8 mouse cellular contexts compared by ENCODE assay signal in the genomic region with DNA sequence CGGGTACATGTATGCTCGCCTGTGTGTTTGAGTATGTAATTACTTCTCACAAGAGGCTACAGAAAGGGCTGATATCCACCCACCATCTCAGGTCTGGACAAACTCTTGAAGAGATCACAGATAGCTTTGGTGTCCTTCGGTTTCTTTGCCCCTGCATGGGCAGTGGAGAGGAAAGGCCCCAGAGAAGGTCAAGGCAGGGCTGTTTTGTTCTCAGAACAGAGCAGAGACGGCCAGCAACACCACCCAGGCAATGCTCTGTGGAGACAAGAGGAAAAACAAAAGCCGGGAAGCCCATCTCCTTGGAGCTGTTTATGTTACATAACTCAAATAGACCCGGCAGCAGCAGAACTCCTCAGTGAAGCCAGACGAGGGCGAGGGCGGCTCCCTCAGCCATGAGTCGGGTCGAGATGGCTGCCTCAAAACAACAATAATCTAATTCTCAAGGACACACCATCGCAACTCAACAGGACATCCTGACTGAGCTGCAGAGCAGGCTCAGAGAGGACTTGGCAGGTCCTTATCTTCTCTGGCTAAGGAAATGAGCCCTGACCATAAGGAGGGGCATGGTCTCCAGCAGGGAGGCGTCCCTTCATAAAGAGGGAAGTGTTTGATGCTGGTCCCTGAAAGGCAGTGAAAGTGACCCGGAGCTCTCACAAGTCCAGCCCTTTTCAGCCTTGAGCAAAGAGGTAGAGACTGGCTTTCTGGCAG. TPM values are rescaled to one million over a fixed set of nuclear protein-coding genes. Genes with fewer than 3 reads are reported as not detected.
DNase-seq lines count a peak whose midpoint lies in the region; ATAC-seq and TF ChIP-seq lines count a peak whose summit lies in the region.

No protein-coding gene starts in this region.

- ATAC-seq in heart, postnatal 0 days (ENCODE audit: insufficient read depth, low read depth), result peak; percentile 87

- TF ChIP-seq POLR2A in bone marrow, adult 2 months (IDR thresholded peaks at IDR 0.05; ENCODE audit: borderline replicate concordance, control insufficient read depth, low read depth, low read length), result no peak
- no peak for TF ChIP-seq POLR2A in liver, adult 2 months (IDR thresholded peaks at IDR 0.05; ENCODE audit: extremely low read depth, insufficient read depth, low read length)

- TF ChIP-seq EP300 in heart, postnatal 0 days (IDR thresholded peaks at IDR 0.05; ENCODE audit: low read depth), result peak; percentile 95

- no peak for TF ChIP-seq CTCF in bone marrow, adult 2 months (IDR thresholded peaks at IDR 0.05; ENCODE audit: control insufficient read depth, insufficient read depth, low read length)
- no peak; the same call in none of the 2 replicates for TF ChIP-seq CTCF in heart, postnatal 0 days (IDR thresholded peaks at IDR 0.05; ENCODE audit: low read depth)
- TF ChIP-seq CTCF in liver, adult 2 months (IDR thresholded peaks at IDR 0.05; ENCODE audit: low read depth, low read length), result 0 out of 2 replicates have a peak, but pooled peaks have one; percentile 9

- no peaks in the 10 kb centered on the region for H3K36me3 ChIP-seq in heart, postnatal 0 days (replicated peaks; ENCODE audit: control insufficient read depth, insufficient read depth, low read length)
- no peaks in the 10 kb centered on the region for H3K36me3 ChIP-seq in liver, adult 2 months (ENCODE audit: control insufficient read depth, insufficient read depth, low read length)

- no peaks in the 10 kb centered on the region for H3K9me3 ChIP-seq in heart, postnatal 0 days (replicated peaks; ENCODE audit: control insufficient read depth, low read length)

- H3K9ac ChIP-seq in heart, postnatal 0 days (replicated peaks; ENCODE audit: low read depth, low read length), result 0 out of 2 replicates have a peak overlapping the region, but pooled peaks have one; percentile 40
- H3K9ac ChIP-seq in liver, adult 2 months (ENCODE audit: low read depth, low read length), result no peak overlapping the region

- H3K27ac ChIP-seq in bone marrow, adult 2 months (ENCODE audit: control insufficient read depth, insufficient read depth, low read depth, low read length, poor library complexity), result peak overlapping the region; percentile 49; the same call in 1 of the 2 replicates
- H3K27ac ChIP-seq in heart, postnatal 0 days (ENCODE audit: low read depth), result peak overlapping the region; percentile 88
- H3K27ac ChIP-seq in liver, adult 2 months (replicated peaks; ENCODE audit: insufficient read depth, low read depth, low read length), result peak overlapping the region; percentile 72

- peaks cover 9% of the 10 kb centered on the region for H3K4me1 ChIP-seq in bone marrow, adult 2 months (ENCODE audit: control insufficient read depth, insufficient read depth, low read length)
- H3K4me1 ChIP-seq in heart, postnatal 0 days (ENCODE audit: control insufficient read depth, insufficient read depth), result peaks cover 71% of the 10 kb centered on the region
- H3K4me1 ChIP-seq in liver, adult 2 months (ENCODE audit: control insufficient read depth, insufficient read depth, low read length), result peaks cover 19% of the 10 kb centered on the region

- H3K27me3 ChIP-seq in heart, postnatal 0 days (ENCODE audit: control insufficient read depth, insufficient read depth, low read length), result no peaks in the 10 kb centered on the region
- H3K27me3 ChIP-seq in liver, adult 2 months (ENCODE audit: control insufficient read depth, insufficient read depth, low read length), result no peaks in the 10 kb centered on the region

- WGBS in bone marrow, adult 2 months, result 29% methylated on average over 14 of the region's 14 CpGs
- WGBS in heart, postnatal 0 days, result 15% methylated on average over 14 of the region's 14 CpGs
- WGBS in liver, adult 2 months, result 67% methylated on average over 14 of the region's 14 CpGs

- H3K79me2 ChIP-seq in liver, adult 2 months (ENCODE audit: control insufficient read depth, insufficient read depth, low read length), result no peaks in the 10 kb centered on the region

- no peak overlapping the region for H3K4me2 ChIP-seq in heart, postnatal 0 days (ENCODE audit: low read depth, low read length)

- no peak overlapping the region for H3K4me3 ChIP-seq in bone marrow, adult 2 months (replicated peaks; ENCODE audit: control insufficient read depth, low read depth, low read length)
- no peak overlapping the region for H3K4me3 ChIP-seq in heart, postnatal 0 days (ENCODE audit: low read depth, low read length)
- no peak overlapping the region for H3K4me3 ChIP-seq in liver, adult 2 months (ENCODE audit: insufficient read depth, low read depth, low read length)

- peak; percentile 61 for DNase-seq in gastrocnemius, adult 18-20 months (ENCODE audit: low spot score)
- no peak for DNase-seq in gastrocnemius, postnatal 10 days
- DNase-seq in heart, postnatal 0 days (ENCODE audit: low spot score), result peak; percentile 95
- peak; percentile 60 for DNase-seq in liver, adult 2 months (ENCODE audit: extremely low read depth, low read depth, low spot score)
- DNase-seq in skeletal muscle tissue, adult 2 months (ENCODE audit: low read depth, low spot score), result peak; percentile 73
- no peak for DNase-seq in thymus, postnatal 14 days
- no peak for DNase-seq in frontal cortex, postnatal 25 days (ENCODE audit: low spot score in 2 of 2)

RNA-seq across cellular contexts. Expression of gene Tarbp1, which starts 52.2 kb away (rescaled TPM):
- total RNA-seq in gastrocnemius, adult 18-20 months (2021), result 1 to 10 TPM; 4.3 to 5.5 TPM
- total RNA-seq in gastrocnemius, postnatal 10 days (2021), result 1 to 10 TPM; 5.4 to 6.0 TPM
- 1.4 and 2.9 TPM in 2 replicates for polyA plus RNA-seq in bone marrow, adult 2 months (2011; ENCODE audit: insufficient read depth, insufficient read length, low replicate concordance, missing spikeins)
- 5.6 and 7.3 TPM in 2 replicates for total RNA-seq in heart, postnatal 0 days (2014; rRNA removed; ENCODE audit: low replicate concordance)
- polyA plus RNA-seq in heart, postnatal 0 days (2015; fragmentation: Nextera tagmentation; extraction: Ambion mirVana), result 0.73 and 0.92 TPM in 2 replicates
- 2.8 and 3.8 TPM in 2 replicates for total RNA-seq in liver, adult 2 months (2014; rRNA removed)
- polyA plus RNA-seq in liver, adult 2 months (2012; rRNA removed), result 1.6 and 2.4 TPM in 2 replicates

Comparison
In these comparisons a context has a peak if more than half of its experiments do, and no peak if none do; other contexts are left out.
1. DNase-seq: peak in gastrocnemius, adult 18-20 months (single experiment), heart, postnatal 0 days (single experiment), liver, adult 2 months (single experiment) and skeletal muscle tissue, adult 2 months (single experiment); none in gastrocnemius, postnatal 10 days (single experiment), thymus, postnatal 14 days (single experiment) and frontal cortex, postnatal 25 days (0 of 2).
2. Peak in every context shown above with its lines, with median percentiles within 50 percentile points of each other: H3K27ac ChIP-seq.